Mouse (Mus musculus) embryonic facial prominence, embryonic 11.5 days (tissue): Measurements from ENCODE around the gene Ltb4r2. TPM values are rescaled to one million over a fixed set of nuclear protein-coding genes. Genes with fewer than 3 reads are reported as not detected.

Source experiments
- ATAC-seq: fragments of 200-750 bp; cut with Nextera tagmentation; replicated peaks from 2 replicates; pipeline ENCODE4 v1.8.0; 2017; ENCODE audit warnings: low read depth; ENCODE audit not compliant: insufficient number of reproducible peaks, low FRiP score, low TSS enrichment
- DNase-seq: peaks from one replicate; pipeline ENCODE4 v3.0.0-alpha.2; 2015; ENCODE audit warnings: low spot score
- H3K27ac ChIP-seq: fragments of 300-500 bp; sonication (generic); replicated peaks from 2 replicates; pipeline ENCODE4 v1.5.1; 2014; ENCODE audit warnings: mild to moderate bottlenecking, low read depth, low read length, control low read depth
- H3K27me3 ChIP-seq: fragments of 300-500 bp; sonication (generic); 2 replicates; pipeline ENCODE4 v1.6.1; 2014; ENCODE audit warnings: mild to moderate bottlenecking, low read length, moderate library complexity, mixed read lengths; ENCODE audit not compliant: control insufficient read depth, insufficient read depth
- H3K36me3 ChIP-seq: fragments of 300-500 bp; sonication (generic); replicated peaks from 2 replicates; pipeline ENCODE4 v1.6.1; 2014; ENCODE audit warnings: low read depth, mild to moderate bottlenecking, low read length, moderate library complexity, mixed read lengths; ENCODE audit not compliant: control insufficient read depth, insufficient read depth
- H3K4me1 ChIP-seq: fragments of 300-500 bp; sonication (generic); 2 replicates; pipeline ENCODE4 v1.6.1; 2014; ENCODE audit warnings: low read length, mixed read lengths; ENCODE audit not compliant: control insufficient read depth, insufficient read depth
- H3K4me2 ChIP-seq: fragments of 300-500 bp; sonication (generic); 2 replicates; pipeline ENCODE4 v1.6.1; 2014; ENCODE audit warnings: low read depth, mild to moderate bottlenecking, control low read depth, low read length, moderate library complexity
- H3K4me3 ChIP-seq: fragments of 300-500 bp; sonication (generic); 2 replicates; pipeline ENCODE4 v1.5.1; 2014; ENCODE audit warnings: low read depth, low read length, control low read depth
- H3K9ac ChIP-seq: fragments of 300-500 bp; sonication (generic); replicated peaks from 2 replicates; pipeline ENCODE4 v1.6.1; 2014; ENCODE audit warnings: mild to moderate bottlenecking, control low read depth, low read length
- H3K9me3 ChIP-seq: fragments of 300-500 bp; sonication (generic); replicated peaks from 2 replicates; pipeline ENCODE4 v1.6.1; 2016; ENCODE audit warnings: mild to moderate bottlenecking, low read length, inconsistent platforms, mixed read lengths; ENCODE audit not compliant: control insufficient read depth
- WGBS: fragments of 180-500 bp; shearing (Covaris S2); extraction: QIAGEN DNeasy Blood & Tissue Kit; methylation state at CpG from one replicate; pipeline ENCODE4 v1.1.7; 2014; 5-methylcytosine and 5-hydroxymethylcytosine counted together
- polyA plus RNA-seq: library from polyadenylated mRNA; unstranded; fragments of >200 nt; fragmentation: Nextera tagmentation; extraction: Ambion mirVana; gene quantifications from 2 replicates; pipeline ENCODE4 v1.2.1, GENCODE M21; 2014

Gene Ltb4r2
- 0.31 and 0.34 TPM in 2 replicates for polyA plus RNA-seq

GRCm38 (mm10) chr14:55761163-55761562 lies at the start of gene Ltb4r2:
Gene Ltb4r2 (plus strand): TSS chr14:55761428.
- peaks cover 6% of the 10 kb centered on the region for H3K4me1 ChIP-seq
- no peak for ATAC-seq
- H3K27me3 ChIP-seq = peaks cover 15% of the 10 kb centered on the region
- peak within 1 kb of the TSS; percentile 67 for H3K9ac ChIP-seq
- H3K4me3 ChIP-seq = peak within 1 kb of the TSS; percentile 53
- 69% methylated on average over 6 of the region's 6 CpGs for WGBS
- no peaks in the 10 kb centered on the region for H3K36me3 ChIP-seq
- H3K27ac ChIP-seq = no peak within 1 kb of the TSS
- H3K4me2 ChIP-seq = peak within 1 kb of the TSS; percentile 97
- no peaks in the 10 kb centered on the region for H3K9me3 ChIP-seq
- DNase-seq = no peak

GRCm38 (mm10) chr14:55711786-55712185 lies 49.4 kb upstream of the Ltb4r2 start:
- Histone ChIP-seq H3K9me3 (no peaks in the 10 kb centered on the region), H3K4me2 (no peak overlapping the region), H3K4me3 (no peak overlapping the region), H3K9ac (no peak overlapping the region), H3K27ac (no peak overlapping the region), H3K4me1 (no peaks in the 10 kb centered on the region), H3K27me3 (peaks cover 4% of the 10 kb centered on the region), H3K36me3 (no peaks in the 10 kb centered on the region)
- DNase-seq (no peak), ATAC-seq (no peak)
- 77% methylated on average over 7 of the region's 7 CpGs for WGBS

GRCm38 (mm10) chr14:55713007-55713728 lies 48.1 kb upstream of the Ltb4r2 start:
- peak; percentile 23 for DNase-seq
- Histone ChIP-seq H3K4me1 (no peaks in the 10 kb centered on the region), H3K4me3 (no peak overlapping the region), H3K9ac (no peak overlapping the region), H3K4me2 (peak overlapping the region; percentile 22; the same call in 1 of the 2 replicates), H3K27ac (no peak overlapping the region), H3K36me3 (no peaks in the 10 kb centered on the region), H3K27me3 (peaks cover 4% of the 10 kb centered on the region), H3K9me3 (no peaks in the 10 kb centered on the region)
- ATAC-seq = no peak
- WGBS = 13% methylated on average over 25 of the region's 25 CpGs

DNA sequence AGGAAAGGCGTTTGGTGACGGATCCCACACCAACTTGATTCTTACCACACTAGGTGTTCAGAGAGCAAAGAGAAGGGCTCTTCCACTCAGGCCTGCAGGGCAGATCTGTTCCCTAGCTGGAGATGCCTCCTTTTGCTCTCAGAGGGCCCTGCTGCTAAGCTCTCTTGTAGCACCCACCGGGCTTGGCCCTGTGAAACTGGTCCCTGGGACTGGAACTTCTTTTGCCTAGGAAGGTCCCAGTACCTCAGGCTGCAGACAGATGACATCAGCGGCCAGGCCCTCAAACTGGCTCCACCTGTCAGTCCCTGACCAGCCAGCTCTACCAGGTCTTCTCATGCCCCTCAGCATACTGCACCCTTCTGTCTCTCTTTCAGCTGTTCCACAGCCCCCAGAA lies 47.5 kb upstream of the Ltb4r2 start, which contains the start of gene Tgm1:
Gene Tgm1, minus strand, starts transcription at position 198 of the 394 bp plus-strand sequence.
- H3K27me3 ChIP-seq = peaks cover 4% of the 10 kb centered on the region
- H3K27ac ChIP-seq = no peak within 1 kb of the TSS
- no peak within 1 kb of the TSS for H3K9ac ChIP-seq
- peak within 1 kb of the TSS; percentile 22; the same call in 1 of the 2 replicates for H3K4me2 ChIP-seq
- no peaks in the 10 kb centered on the region for H3K4me1 ChIP-seq
- no peak within 1 kb of the TSS for H3K4me3 ChIP-seq
- 20% methylated on average over 4 of the region's 4 CpGs for WGBS
- H3K9me3 ChIP-seq = no peaks in the 10 kb centered on the region
- no peak for DNase-seq
- no peak for ATAC-seq
- H3K36me3 ChIP-seq = peaks cover 3% of the 10 kb centered on the region; the same call in 1 of the 2 replicates

- Histone ChIP-seq H3K9me3 (no peaks in the 10 kb centered on the region), H3K27ac (no peak overlapping the region), H3K4me3 (no peak overlapping the region), H3K9ac (no peak overlapping the region), H3K36me3 (peaks cover 3% of the 10 kb centered on the region; the same call in 1 of the 2 replicates), H3K27me3 (peaks cover 4% of the 10 kb centered on the region), H3K4me1 (no peaks in the 10 kb centered on the region), H3K4me2 (no peak overlapping the region)
- 37% methylated on average over 6 of the region's 6 CpGs for WGBS
- ATAC-seq (no peak), DNase-seq (peak; percentile 29)
Measured at GRCm38 (mm10) chr14:55714893-55715292, 46.3 kb upstream of the Ltb4r2 start.

GRCm38 (mm10) chr14:55716271-55716670 lies 45.0 kb upstream of the Ltb4r2 start:
- no peak overlapping the region for H3K4me2 ChIP-seq
- ATAC-seq = no peak
- 96% methylated on average over 6 of the region's 6 CpGs for WGBS
- H3K9me3 ChIP-seq = no peaks in the 10 kb centered on the region
- no peak overlapping the region for H3K9ac ChIP-seq
- peaks cover 3% of the 10 kb centered on the region; the same call in 1 of the 2 replicates for H3K36me3 ChIP-seq
- no peak overlapping the region for H3K4me3 ChIP-seq
- no peak overlapping the region for H3K27ac ChIP-seq
- H3K27me3 ChIP-seq = peaks cover 4% of the 10 kb centered on the region
- H3K4me1 ChIP-seq = no peaks in the 10 kb centered on the region
- DNase-seq = no peak

- WGBS = 42% methylated on average over 8 of the region's 8 CpGs
Measured at GRCm38 (mm10) chr14:55716884-55717283, 44.3 kb upstream of the Ltb4r2 start.

GRCm38 (mm10) chr14:55719737-55720136 lies 41.5 kb upstream of the Ltb4r2 start:
- no peaks in the 10 kb centered on the region for H3K4me1 ChIP-seq
- no peak overlapping the region for H3K27ac ChIP-seq
- DNase-seq (no peak), ATAC-seq (no peak)
- no peak overlapping the region for H3K9ac ChIP-seq
- 86% methylated on average over 6 of the region's 6 CpGs for WGBS
- H3K4me3 ChIP-seq = no peak overlapping the region
- H3K9me3 ChIP-seq = no peaks in the 10 kb centered on the region
- no peak overlapping the region for H3K4me2 ChIP-seq
- H3K36me3 ChIP-seq = peaks cover 3% of the 10 kb centered on the region; the same call in 1 of the 2 replicates
- no peaks in the 10 kb centered on the region for H3K27me3 ChIP-seq

More at GRCm38 (mm10) chr14:55716884-55717283, 44.3 kb upstream of the Ltb4r2 start:
- ATAC-seq (no peak), DNase-seq (no peak)
- H3K27ac ChIP-seq = no peak overlapping the region
- no peaks in the 10 kb centered on the region for H3K4me1 ChIP-seq
- no peak overlapping the region for H3K9ac ChIP-seq
- no peak overlapping the region for H3K4me3 ChIP-seq
- peaks cover 4% of the 10 kb centered on the region for H3K27me3 ChIP-seq
- H3K36me3 ChIP-seq = peaks cover 3% of the 10 kb centered on the region; the same call in 1 of the 2 replicates
- no peaks in the 10 kb centered on the region for H3K9me3 ChIP-seq
- no peak overlapping the region for H3K4me2 ChIP-seq
